Mouse (Mus musculus): ENCODE data around the gene Neu4.
"Not testable (repeated sequence)": the region's sequence is repeated elsewhere in the genome, so short reads cannot be mapped to it uniquely, and the experiment has no call there.

- not testable (repeated sequence) for TF ChIP-seq CTCF (IDR thresholded peaks at IDR 0.05; ENCODE audit: low read depth, low read length); POLR2A (IDR thresholded peaks at IDR 0.05; ENCODE audit: extremely low read depth, insufficient read depth, low read length)
These were observed 30.0 kb upstream of the Neu4 start, which contains the start of gene Gal3st2c for GRCm38 (mm10) chr1:93990209-93990608.
